Mouse (Mus musculus) CH12.LX (cell line): Measurements from ENCODE around the gene Gss.

Experiments used
- E2F4 ChIP-seq: IDR thresholded peaks from 2 replicates; pipeline ENCODE4 v1.6.1; 2011; ENCODE audit warnings: low read depth, low read length, improper control_type of control experiment; ENCODE audit not compliant: insufficient replicate concordance
- SIN3A ChIP-seq: IDR thresholded peaks from 2 replicates; pipeline ENCODE4 v1.6.1; 2012; ENCODE audit warnings: low read length, improper control_type of control experiment, inconsistent platforms

- TF ChIP-seq SIN3A (no peak), E2F4 (no peak)
These were observed 4.5 kb downstream of the Gss start for GRCm38 (mm10) chr2:155588136-155588535.
